Mouse (Mus musculus) kidney, adult 2 months (tissue): ENCODE measurements around the gene Tnks2.

ENCODE experiments used
- CTCF ChIP-seq: fragments of 200-500 bp; conservative IDR thresholded peaks from 2 replicates; pipeline ENCODE4 v1.5.1; 2011; ENCODE audit warnings: low read depth, mild to moderate bottlenecking, control low read depth, low read length, moderate library complexity, mixed read lengths; ENCODE audit not compliant: insufficient read depth, insufficient read length
- POLR2A ChIP-seq: fragments of 200-500 bp; IDR thresholded peaks from one replicate; pipeline ENCODE4 v1.6.1; 2011; ENCODE audit warnings: low read depth, low read length, control low read depth

DNA sequence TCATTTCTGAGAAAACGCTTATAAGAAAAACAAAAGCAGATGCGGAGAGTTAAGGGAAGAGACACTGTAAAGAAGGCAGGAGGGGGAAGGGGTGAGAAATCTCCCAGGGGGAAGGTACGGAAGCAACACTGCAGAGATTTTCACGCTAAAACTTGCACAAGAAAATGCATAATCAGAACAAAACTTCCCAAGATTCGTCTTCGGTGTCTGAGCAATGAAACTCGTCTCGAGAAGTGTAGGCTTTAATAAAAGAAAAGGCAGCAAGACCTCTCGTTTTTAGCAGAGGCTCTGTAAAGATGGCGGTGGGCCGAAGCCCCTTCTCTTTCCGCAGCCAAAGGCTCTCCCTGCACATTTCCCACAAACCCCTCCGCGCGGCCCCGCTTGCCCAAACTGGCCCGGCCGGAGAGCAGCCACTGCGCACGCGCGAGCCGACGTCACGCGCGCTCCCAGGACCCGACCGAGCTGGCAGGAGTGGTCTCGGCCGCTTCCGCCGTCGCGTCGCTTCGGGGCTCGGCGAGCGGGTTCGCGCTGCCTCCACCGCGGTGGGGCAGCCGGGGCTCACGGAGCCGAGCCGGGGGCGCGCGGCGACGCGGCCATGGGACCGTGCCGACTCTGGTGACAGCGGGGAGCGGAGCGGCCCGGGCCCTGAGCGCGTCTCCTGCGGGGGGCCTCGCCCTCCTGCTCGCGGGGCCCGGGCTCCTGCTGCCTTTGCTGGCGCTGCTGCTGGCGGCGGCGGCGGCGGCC, at the start of gene Tnks2:
- TF ChIP-seq CTCF, result no peak
- TF ChIP-seq POLR2A, result peak; percentile 68
